Mouse (Mus musculus) adrenal gland, postnatal 25 days (tissue): ENCODE results near the gene Chaf1a. TPM values are rescaled to one million over a fixed set of nuclear protein-coding genes. Genes with fewer than 3 reads are reported as not detected.
A peak's percentile ranks its signal among the peaks of the same experiment; 100 is the strongest.
"Not testable (repeated sequence)": the region's sequence is repeated elsewhere in the genome, so short reads cannot be mapped to it uniquely, and the experiment has no call there.

ENCODE experiments used
- DNase-seq: peaks from one replicate; pipeline ENCODE4 v3.0.0; 2021; ENCODE audit warnings: mixed read lengths
- total RNA-seq: library from RNA; stranded (reverse); gene quantifications from 2 replicates; pipeline ENCODE4 v1.2.3, GENCODE M21; 2021

Gene Chaf1a
- total RNA-seq, 1 experiment from 2014 or later = 8.2 TPM

DNA sequence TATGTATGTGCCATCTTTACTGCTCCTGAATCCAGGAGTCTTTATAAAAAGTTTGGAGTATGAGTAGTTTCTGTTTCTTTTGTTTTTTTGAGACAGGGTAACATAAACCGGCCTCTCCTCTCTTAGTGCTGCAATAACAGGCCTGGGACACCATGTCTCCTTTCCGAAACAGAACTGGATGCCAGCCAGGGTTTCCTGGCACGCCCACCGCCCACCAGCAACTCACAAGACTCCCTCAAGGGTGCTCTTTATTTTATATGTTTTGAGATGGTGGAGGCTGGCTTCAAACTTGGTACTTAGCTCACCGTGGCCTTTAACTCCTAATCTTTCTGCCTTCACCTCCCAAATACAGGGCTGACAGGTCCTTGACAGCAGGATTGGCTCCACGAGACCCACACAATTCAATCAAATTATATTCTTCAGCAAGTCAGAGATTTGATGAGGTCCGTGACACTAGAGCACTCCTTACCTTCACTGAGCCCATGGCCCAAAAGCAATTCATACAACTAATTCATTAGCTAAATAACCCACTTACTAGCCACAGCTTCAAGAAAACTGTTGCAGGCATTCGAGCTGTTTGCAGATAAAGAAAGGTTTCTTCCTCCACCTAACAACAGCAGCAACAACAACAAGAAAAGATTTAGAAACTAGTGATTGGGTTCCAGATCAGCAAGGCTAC is 1.5 kb upstream of the Chaf1a start:
- DNase-seq = no peak

DNA sequence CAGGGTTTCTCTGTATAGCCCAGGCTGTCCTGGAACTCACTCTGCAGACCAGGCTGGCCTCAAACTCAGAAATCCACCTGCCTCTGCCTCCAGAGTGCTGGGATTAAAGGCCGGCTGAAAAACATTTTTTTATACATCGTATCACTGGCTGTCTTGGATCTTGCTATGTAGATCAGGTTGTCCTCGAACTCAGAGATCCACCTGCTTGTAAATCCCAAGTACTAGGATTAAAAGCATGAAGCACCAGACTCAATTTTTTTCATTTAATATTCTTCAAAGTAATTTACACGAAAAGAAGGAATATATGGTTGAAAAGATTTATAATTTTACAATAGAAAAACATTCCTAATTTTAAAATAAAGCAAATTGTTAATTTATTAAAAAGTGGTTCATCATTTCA is 894 bp upstream of the Chaf1a start:
- no peak for DNase-seq

DNA sequence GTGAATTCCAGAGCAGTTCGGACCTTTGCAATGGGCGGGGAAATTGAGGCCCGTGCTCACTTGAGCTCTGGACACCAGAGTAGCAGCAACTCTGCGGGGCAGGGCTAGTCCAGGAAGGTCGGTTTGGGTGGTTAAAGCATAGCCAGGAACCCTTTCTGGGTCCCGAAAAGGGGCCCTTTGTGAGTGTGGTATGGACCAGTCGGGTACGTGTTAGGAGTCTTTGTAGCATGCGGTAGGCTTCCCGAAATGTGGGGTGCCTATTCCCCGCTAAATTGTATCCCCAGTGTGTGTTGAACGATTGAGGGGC is 571 bp downstream of the Chaf1a start:
- DNase-seq = no peak

DNA sequence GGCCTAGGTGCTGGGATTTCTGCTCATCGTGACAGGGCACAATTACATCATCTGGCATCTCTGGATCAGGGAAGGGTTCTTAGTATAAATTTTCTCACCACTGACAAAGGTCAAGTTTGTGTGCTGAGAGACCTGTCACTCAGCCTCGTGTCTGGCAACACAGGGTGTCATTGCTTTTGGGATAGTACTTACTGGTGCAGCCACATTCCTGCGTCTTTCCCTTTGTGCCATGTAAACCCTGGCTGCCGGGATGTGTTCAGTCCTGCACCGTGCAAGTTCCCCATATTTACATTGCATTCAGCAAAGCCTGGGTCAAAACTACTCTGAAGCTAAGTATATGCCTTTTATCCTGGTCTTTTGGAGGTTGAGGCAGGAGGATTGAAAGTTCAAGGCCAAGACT is 11.1 kb downstream of the Chaf1a start:
- DNase-seq = no peak

DNA sequence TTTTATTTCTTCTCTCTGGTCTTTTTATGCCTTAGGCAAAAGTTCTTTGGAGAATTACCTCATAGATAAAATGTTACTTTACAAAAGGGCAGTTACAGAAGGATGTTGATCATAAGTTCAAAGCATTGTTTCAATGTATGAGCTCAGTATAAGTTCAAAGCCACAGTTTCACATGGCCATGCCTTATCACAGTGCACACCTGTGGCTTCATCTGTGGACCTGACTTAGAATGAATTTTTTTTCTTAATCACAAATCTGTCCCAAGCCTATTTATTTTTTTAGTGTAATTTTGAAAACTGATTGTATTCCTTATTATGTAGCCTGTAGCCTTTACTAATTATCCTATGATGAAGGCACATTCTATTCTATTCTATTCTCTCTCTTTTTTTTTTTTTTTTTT is 14.7 kb downstream of the Chaf1a start:
- no peak for DNase-seq

DNA sequence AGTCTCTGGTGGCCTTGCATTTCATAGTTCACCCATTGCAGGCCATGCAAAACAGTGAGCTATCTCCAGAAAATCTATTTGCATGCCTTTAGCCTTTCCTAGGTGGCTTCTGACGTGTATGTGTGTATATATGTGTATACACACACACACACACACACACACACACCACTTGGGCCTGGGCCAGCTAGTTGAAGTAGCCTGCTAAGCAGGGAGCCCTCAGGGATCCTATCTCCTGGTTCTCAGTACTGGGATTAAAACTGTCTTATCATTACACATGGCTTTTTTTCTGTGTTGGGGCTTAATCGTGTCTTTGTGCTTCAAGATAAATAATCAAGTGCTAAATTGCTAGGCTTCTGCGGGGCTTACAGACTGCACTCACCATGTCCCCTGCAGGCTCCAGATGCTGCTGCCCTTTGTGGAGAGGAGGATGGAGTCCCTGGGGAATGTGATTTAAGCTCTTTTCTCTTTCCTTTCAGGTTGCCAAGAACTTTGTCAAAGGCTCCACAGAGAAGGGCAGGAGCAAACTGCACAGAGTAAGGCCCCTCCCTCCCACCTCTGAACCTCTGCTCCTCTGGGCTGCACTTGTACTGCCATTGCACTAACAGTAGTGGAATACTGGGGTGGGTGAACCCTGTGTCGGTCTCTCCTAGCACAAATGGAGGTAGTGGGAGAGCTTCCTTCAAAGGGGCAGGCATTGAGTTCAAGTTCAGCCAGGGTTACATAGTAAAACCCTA is 15.9 kb downstream of the Chaf1a start:
- no peak for DNase-seq

DNA sequence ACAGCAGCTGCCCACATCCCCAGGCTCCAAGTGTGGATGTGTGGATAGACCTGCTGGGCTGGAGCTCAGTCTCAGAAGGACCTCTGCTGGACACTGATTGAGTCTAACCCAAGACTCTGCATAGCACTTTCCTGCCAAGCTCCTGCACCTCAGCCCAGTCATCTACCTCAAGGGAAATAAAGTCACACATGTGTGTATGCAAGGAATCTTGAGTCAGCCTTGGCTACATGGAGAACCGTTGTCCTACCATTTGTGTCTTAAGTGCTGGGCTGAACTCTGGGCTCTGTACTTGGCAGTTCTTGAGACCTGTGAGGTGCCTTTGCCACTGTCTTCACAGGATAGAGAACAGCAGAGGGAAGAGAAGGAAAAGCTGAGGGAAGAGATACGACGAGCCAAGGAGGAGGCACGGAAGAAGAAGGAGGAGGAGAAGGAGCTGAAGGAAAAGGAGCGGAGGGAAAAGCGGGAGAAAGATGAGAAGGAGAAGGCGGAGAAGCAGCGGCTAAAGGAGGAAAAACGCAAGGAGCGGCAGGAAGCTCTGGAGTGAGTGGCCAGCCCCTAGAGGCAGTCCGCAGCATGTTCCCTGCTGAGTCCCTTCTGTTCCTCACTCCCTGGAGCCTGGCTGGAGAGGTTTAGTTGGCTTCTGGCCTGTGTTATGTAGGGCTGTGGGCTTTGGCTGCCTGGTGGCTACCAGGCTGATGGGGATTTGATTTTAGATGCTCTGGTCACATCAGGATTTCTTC is 17.3 kb downstream of the Chaf1a start:
- no peak for DNase-seq

DNA sequence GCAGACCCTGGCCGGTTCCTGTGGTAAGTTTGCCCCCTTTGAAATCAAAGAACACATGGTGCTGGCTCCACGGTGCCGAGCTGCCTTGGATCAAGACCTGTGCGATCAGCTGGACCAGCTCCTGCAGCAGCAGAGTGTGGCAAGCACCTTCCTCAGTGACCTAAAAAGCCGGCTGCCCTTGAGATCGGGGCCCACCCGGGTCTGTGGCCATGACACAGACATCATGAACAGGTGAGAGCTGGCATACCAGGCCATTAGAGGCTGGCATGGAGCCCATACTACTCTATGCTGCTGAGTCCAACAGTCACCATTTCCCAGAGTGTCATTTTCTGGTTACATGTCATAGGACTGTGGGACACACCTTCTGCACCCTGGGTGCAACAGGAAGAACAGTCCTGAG is 21.8 kb downstream of the Chaf1a start:
- no peak for DNase-seq

DNA sequence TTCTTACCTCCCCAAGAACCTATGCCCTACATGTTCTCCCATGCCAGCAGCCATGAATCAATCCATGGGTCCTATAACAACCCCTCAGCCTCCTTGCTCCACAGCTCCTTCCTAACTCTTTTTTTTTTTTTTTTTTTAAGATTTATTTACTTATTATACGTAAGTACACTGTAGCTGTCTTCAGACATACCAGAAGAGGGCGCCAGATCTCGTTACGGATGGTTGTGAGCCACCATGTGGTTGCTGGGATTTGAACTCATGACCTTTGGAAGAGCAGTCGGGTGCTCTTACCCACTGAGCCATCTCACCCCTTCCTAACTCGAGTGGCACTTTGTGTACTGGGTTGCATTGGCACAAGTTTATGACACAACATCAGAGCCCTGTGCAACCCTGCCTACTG is 25.5 kb downstream of the Chaf1a start:
- not testable (repeated sequence) for DNase-seq

DNA sequence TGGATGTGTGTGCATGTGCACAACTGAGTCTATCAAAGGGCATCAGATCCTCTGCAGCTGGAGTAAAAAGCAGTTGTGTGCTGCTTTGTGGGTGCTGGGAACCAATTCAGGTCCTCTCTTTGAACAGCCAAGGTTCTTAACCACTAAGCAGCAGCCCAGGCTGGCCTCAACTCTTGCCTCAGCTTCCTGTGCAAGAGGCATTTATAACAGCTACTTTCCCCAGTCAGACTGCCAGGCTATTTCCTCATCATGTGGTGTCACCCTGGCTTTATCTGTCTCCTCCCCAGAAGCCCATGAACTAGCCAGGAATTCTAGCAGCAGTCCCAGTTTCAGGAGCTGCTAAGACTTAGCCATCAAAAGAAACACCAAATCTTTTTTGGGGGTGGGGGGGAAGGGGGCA is 26.2 kb downstream of the Chaf1a start:
- DNase-seq = no peak

DNA sequence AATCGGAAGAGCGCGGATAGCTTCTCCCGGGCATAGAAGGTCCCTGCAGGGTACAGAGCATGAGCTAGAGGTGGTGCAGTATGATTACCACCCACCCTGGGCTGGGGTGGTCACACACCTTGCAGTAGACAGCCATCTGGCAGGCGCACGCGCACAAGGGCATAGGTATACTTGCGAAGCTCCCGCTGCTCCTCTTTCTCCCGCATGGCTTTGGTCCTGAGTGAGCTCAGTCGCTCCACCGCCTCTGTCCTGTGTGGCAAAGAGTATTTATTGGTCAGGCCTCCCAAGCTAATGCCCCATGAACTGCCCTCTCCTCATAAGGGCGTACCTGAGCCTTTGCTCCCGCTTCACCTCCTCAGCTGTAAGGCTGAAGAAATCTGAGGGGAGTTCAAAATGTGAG is 28.8 kb downstream of the Chaf1a start:
- no peak for DNase-seq

DNA sequence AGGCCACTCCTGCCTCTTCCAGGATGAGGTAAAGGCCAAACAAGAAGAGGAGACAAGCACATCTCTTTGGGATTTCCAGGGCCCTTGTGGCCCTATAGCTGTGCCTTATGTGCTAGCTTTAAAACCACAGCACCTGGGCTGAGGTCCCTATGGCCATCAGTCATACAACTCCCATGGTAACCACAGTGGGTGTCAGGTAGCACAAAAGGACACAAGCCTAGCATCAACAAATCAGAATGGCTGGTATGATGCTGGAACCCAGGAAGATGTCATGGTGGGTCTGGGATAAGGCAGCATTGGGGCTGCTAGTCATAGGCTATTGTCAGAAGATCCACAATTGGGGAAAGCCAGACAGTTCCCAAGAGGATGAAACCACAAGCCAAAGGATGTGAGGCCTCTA is 30.9 kb downstream of the Chaf1a start:
- no peak for DNase-seq

DNA sequence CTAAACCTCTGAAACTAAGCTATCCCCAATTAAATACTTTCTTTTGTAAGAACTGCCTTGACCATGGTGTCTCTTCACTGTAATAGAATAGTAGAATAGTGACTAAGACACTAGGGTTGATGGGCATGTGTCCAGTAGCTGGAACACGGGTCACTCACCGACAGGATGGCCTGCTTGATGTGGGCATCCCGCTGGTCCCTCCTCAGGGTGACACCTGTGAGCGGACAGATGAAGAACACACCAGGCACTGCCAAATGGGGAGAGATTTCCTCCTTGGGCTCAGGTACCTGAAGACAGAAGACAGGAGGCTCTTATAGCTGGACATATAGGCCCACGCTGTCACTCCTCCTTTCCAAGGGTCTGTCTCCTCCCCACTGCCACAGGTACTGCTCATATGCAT is 32.0 kb downstream of the Chaf1a start:
- no peak for DNase-seq

DNA sequence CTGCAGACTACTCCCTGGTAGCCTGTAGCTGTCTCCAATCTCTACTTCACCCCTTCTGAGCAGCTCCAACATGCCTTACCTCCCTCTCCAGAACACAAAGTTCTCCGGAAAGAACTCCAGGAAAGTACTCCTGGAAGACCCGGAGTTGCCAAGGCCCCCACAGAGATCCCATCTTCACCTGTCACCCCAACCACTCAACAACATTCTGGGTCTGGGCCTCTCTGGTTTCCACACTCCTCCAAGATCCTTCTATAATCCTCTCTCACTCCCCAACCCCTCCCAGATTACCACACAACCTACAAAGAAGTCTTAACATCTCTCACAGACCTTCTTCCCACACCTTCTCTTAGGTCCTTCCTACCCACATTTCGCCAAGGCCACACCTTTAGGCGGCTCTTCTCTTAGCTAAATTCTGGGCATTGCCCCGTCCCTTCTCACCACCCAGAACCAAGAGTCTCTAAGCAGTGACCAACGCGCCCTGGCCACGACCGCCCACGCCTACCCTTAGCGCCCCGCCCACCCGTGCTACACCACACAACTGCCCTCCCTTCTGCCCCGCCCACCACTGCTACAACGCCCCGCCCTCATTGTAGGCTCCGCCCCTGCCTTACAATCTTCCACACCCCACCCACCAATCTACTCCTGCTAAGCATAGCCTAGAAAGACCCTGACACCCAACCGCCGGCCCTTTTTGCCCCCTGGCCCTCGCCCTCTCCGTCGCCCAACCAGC is 34.0 kb downstream of the Chaf1a start:
- DNase-seq = peak; percentile 90

DNA sequence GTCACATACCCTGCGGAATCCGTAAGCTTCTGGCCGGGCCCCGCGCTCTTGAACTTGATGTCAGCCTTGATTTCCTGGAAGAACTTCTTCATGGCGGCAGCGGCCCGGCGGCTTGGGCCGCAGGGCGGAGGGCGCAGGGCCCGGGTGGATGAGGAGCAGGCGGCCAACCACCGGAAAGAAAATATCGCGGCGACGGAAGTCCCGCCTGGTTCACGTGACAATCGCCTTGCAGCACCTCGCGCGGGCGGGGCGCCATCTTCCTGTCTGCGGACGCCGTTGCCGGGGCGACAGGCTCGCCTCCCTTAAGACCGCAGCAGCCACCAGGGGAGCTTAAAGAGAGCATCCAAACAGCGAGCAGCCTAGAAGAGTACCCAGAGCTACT is 34.6 kb downstream of the Chaf1a start, which contains the start of gene Ubxn6:
Gene Ubxn6, minus strand, starts transcription at position 202 of the 382 bp plus-strand sequence.
- DNase-seq = peak; percentile 99

DNA sequence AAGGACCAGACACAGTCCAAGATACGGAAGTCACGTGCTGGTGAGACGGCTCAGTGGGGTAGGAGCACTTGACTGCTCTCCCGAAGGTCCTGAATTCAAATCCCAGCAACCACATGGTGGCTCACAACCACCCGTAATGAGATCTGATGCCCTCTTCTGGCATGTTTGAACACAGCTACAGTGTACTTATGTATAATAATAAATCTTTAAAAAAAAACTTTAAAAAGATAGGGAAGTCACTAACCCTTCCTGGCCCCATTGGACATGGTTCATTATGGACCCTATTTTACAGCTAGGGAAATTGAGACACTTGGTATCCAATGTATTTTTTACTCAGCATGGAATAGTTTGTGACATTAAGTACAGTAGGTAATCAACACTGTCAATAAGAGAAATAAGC is 37.3 kb downstream of the Chaf1a start:
- no peak for DNase-seq

DNA sequence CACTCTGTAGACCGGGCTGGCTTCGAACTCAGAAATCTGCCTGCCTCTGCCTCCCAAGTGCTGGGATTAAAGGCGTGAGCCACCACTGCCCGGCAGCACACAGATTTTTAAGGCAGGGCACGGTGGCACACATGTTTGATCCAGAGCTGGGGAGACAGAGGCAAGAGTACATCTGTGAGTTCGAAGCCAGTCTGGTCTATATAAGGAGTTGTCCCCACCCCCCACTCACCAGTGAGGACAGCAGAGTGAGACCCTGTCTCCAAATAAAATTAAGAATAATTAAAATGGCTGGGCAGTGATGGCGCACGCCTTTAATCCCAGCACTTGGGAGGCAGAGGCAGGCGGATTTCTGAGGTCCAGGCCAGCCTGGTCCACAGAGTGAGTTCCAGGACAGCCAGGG is 38.1 kb downstream of the Chaf1a start:
- not testable (repeated sequence) for DNase-seq

DNA sequence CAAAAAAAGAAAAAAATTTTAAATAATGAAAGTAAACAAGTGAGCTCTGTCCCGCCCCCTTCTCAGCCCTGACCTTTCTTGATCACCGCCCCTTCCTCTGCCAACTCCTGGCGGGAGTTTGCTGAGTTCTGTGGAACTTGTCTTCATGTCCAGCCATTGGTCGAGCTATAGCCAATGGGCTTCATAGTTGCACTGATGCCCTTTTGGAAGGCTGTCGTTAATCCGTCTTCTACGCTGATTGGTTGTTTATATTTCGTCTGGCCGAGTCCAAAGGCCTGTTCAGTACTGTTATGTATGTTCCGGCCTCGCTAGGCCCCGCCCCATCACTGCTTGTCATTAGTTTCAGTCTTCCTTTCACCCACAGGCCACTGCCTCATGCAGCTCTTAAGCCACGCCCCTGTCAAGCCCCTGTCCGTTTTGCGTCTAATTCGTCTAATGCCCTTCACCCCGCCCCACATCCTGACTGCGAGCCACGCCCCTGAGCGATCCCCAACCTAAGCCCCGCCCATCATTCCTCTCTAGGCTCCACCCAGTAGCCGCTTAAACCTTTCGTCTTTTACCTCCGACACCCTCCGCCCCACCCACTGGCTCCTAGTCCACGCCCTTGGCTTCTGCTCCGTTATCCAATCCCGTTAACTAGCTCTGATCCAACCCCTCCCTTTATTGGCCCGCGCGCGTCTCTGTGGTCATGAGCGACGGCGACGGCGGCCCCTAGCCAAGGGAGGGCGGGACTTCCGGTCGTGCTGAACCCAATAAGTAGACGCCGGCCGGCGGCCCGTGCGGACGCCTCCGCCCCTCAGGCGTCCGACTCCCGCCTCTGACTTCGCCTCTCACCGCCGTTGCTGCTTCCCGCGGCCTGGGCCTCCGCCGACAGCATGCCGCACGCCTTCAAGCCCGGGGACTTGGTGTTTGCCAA is 38.9 kb downstream of the Chaf1a start, which contains the start of gene Hdgfl2:
Gene Hdgfl2, plus strand, starts transcription at position 755 of the 916 bp plus-strand sequence.
- DNase-seq = peak; percentile 98

DNA sequence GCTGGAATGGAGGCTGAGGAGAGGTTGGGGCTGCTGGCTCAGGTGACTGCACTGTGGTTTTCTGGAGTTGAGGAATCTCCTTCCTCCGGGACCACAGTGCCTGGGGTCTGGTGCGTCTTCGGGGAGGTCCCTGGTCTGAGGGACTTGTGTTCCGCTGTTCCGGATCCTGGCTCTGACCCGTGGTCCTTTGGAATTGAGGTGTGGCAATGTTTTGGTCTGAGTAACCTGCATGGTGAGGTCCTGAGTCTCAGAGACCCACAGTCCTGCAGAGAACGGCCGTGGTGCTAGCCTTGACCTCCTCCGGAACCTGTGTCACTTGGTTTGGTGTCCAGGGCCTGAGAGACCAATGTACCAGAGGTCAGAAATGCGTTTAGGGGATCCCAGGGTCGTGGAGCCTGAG is 39.7 kb downstream of the Chaf1a start:
- DNase-seq = peak; percentile 16

DNA sequence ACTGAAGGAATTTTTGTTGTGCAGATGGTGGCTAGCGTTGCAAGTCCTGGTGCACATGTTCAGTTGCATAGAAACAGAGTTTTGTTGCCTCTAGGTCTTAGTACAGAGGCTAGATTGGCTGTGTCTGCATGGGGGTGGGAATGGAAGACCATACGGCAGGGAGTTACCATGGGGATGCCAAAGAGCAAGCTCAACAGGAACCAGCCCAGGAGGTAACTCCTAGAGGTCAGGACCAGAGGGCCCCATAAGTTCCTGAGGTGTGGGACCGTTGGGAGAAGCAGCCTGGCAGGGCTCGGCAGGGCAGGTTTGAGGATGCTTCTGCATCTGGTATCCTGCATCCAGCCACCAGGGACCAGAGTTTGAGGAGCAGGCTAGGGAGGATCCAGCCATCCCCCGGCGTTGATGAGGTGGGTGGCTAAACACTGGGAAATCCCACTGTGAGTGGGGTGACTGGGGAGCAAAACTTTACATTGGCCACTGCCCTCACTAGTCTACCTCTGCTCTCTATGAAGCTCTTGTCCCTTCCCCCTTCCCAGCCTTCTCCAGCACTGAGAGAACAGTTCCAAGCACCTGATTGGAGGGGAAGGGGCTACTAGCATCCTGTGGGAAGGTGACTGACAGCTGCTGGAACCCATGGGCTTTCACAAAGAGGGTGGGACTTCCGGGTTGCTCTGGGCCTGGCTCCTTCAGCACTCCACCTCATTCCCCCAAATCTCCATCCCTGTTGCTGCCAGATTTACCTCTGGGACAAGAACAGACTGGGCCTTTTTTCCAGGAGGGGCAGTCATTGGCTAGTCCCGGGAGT is 40.7 kb downstream of the Chaf1a start:
- no peak for DNase-seq

DNA sequence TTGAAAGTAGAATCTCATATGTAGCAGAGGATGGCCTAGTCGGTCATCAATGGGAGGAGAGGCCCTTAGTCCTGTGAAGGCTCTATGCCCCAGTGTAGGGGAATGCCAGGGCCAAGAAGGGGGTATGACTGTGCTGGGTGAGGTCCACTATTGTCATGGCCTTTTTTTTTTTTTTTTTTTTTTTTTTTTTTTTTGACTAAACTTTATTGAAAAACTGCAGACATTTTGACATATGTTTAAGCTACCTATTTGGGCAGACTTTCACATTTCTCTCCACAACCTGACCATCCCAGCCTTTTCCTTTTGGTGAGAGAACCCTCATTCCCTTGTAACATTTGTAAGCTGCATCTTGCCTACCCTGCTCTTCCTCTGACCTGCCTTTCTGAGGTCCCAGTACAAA is 52.1 kb downstream of the Chaf1a start:
- no peak for DNase-seq
